Mouse (Mus musculus): ENCODE results near the gene Reep1.

Reep1 gene

DNA sequence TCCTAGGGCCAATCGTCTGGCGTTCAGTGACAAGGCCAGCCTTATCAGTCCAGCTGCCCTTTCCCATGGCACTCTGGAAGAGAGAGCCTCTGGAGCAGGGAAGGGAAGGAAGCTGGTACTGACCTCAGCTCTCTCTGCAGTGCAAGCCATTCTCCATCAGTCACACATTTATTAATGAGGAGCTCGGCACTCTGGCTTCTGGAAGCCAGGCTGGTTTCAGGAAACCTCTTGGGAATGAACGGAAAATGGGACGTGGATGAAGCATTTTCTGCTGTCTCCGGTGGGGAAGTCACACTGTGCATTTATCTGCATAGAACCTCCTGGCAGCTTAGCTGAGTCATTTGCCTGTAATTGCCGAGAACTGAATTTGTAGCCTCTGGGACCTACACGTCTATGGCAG lies 29.8 kb downstream of the Reep1 start:
- peak; percentile 84 for DNase-seq (ENCODE audit: low read depth, low spot score)

DNA sequence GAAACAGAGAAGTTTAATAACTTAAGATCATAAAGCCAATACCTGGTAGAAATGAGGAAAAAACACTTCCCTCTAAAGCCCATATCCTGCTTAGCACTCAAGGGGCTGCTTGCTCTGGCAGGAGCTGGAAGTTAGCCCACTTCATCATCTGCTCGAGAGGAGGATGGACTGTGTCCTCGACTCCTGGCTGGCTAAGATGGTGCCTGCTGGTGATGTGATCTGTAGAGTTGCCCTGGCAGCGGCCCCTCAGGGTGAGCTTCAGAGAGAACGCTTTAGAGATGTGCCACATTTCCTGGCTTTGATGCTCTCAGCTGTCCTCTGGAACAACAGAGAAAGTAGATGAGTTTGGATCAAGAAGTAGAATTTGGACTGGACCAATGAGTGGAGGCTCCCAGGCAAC lies 31.2 kb downstream of the Reep1 start:
- peak; percentile 40 for DNase-seq (ENCODE audit: low read depth, low spot score)

DNA sequence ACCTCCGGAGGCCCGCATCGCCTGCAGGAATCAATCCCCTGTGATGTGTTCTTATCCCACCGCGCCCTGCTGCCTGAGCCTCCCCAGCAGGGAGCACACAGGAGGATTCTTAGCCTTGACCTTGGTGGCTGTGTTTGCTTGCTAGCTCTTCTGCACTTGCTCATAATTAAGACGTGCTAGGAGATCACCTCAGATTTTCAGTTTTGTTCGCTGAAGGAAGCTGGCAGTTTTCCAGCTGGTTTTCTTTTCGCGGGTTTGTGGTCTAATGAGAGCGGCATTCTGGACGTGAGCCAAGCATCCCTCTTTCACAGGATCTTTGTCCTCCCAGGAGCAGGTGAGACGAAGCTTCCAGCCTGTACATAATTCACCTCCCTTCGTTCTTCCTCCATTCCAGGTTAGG lies 33.6 kb downstream of the Reep1 start:
- DNase-seq (ENCODE audit: low read depth, low spot score) = peak; percentile 70

GRCm38 (mm10) chr6:71741998-71742636 lies 34.8 kb downstream of the Reep1 start:
- no peak for DNase-seq (ENCODE audit: low read depth, low spot score)

- DNase-seq (ENCODE audit: low read depth, low spot score) = peak; percentile 59
These were observed 37.6 kb downstream of the Reep1 start for GRCm38 (mm10) chr6:71744934-71745333.

- peak; percentile 79 for DNase-seq (ENCODE audit: low read depth, low spot score)
These were observed 38.3 kb downstream of the Reep1 start for GRCm38 (mm10) chr6:71745482-71746234.

DNA sequence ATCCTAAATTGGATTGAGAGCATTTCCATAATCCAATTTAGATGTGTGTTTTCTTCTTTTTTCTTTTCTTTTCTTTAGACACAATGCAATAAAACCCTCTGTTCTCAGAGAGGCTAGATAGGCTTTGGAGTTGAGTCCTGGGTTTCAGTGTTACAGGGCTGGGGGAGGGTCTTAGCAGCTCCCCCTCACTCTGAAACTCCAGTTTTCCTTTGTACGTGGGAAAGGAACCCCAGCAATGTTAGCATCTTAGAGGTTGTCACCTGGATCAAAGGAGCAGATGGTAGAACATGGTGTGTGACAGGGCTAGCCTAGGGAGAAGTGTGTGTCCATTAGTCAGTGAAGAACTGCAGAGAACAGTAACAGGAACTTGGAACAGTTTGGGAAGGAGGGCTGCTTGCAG lies 38.9 kb downstream of the Reep1 start:
- DNase-seq (ENCODE audit: low read depth, low spot score) = peak; percentile 43

DNA sequence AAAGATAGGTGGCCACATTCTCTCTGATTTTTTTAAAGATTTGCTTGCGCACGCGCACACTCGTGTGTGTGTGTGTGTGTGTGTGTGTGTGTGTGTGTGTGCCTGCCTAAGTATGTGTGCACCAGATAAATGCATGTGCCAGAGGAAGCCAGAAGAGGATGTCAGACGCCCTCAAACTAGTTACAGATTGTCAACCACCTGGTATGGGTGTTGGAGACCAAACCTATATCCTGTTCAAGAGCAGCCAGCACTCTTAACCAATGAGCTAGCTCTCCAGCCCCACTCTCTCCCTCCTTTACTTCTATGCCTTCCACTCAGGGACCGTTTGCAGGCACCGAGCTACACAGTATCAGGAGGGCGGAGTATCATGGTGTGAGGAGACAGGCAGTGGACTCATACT lies 39.5 kb downstream of the Reep1 start:
- peak; percentile 63 for DNase-seq (ENCODE audit: low read depth, low spot score)

DNA sequence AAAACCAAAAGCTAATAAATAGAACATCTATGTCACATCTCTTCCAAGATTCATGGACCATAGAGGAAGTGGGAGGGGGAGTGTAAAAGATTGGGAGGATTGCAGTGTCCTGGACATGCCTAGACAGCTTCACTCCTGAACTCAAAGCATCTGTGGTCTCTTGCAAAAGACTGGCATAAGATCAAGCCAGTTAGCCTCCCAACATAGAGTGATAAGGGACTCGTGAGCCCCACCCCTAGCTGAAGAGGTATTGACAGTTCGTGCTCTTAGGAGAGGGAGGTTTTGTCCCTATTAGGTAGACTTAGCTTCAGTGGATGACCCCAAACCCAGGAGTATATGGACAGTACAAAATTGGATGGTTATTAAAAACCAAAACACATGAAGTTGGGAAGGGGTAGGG lies 44.2 kb downstream of the Reep1 start:
- DNase-seq (ENCODE audit: low read depth, low spot score) = no peak

DNA sequence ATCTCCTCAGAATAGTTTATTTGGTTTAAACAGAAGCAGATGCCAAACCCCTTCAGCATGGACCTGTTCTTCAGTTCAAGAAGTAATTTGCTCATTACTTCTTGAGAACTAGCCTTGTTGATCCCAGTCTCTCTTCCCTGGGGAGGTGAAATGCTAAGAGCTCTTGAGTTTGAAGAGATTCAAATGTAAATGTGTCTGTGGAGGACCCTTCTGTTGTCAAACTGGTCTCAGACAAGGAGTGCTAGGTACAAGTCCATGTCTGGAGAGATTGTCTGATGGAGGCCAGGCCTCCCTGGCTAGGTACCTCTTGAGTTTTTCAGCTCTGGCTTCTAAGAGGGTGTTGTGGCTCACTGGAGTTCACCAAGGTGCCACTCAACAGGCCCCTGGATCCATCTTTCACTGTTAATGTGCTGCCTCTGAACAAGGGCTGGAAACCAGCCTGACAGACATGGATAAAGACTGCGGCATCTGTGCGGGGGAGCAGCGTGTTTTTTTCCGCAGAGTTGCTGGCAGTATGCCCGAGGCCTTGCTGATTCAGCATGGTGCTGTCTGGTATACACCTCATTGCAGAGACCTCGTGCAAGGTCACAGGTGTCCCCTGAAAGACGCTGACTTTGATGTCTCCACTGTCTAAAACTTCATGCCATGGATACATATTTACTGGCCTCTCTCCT lies 45.6 kb downstream of the Reep1 start:
- DNase-seq (ENCODE audit: low read depth, low spot score) = peak; percentile 89

DNA sequence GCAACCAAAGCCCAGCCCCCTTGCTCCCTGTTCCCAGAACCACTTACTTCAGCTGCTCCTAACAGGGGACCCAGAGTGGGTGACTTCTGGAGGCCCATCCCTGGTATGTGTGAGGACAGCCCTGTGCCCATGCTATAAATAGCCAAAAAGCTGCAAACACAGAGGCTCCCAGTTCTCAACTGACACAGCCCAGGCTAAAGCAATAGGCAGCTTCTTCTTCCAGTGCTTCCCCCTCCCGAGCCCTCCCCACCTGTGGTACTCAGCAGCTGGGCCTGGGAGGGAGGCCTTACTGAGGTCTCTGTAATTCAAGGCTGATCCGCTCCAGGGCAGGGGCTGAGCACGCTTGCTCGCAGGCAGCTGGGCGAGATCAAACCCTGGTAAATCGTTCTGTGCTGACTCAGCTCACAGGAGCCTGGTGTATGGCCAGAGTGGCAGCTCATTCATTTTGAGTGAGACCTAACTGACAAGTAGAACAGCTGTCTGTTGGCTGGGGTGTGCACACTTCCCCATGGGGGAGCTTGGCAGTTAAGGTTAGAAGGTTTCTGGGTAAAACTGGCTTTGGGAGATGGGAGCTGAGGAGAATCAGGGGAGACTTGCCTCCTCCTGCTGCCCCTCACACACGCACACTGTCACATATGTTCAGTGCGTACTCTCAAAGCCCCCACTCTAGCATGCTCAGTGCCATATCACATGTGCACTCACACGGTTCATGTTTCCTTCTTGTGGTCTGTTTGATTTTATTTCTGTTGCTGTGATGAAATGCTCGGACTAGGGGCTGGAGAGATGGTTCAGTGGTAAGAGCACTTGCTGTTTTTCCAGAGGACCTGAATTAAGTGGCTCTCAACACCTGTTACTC lies 49.9 kb downstream of the Reep1 start:
- peak; percentile 82 for DNase-seq (ENCODE audit: low read depth, low spot score)

- DNase-seq (ENCODE audit: low read depth, low spot score) = no peak
These were observed 51.4 kb downstream of the Reep1 start for GRCm38 (mm10) chr6:71758780-71759179.

DNA sequence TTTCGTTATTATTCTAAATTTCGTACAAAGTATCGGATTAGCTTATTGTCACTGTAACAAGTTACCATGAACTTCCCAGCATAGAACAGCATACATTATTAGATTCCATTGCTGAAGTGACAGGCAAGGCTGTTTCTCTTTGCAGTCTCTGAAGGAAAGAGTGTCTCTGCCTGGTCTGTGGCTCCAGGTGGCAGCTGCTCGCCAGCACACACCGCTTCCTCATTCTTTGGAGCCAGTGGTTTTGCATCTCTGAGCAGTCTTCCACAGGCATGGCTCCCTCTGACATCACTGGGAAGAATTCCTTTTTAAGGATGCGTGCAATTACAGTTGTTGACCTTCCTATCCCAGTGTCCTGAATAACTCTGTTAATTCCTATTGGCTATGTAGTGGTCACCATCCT lies 52.7 kb downstream of the Reep1 start:
- no peak for DNase-seq (ENCODE audit: low read depth, low spot score)

- no peak for DNase-seq (ENCODE audit: low read depth, low spot score)
These were observed 60.4 kb downstream of the Reep1 start for GRCm38 (mm10) chr6:71767761-71768160.

GRCm38 (mm10) chr6:71769901-71770690 lies 62.7 kb downstream of the Reep1 start:
- DNase-seq (ENCODE audit: low read depth, low spot score) = peak; percentile 43

DNA sequence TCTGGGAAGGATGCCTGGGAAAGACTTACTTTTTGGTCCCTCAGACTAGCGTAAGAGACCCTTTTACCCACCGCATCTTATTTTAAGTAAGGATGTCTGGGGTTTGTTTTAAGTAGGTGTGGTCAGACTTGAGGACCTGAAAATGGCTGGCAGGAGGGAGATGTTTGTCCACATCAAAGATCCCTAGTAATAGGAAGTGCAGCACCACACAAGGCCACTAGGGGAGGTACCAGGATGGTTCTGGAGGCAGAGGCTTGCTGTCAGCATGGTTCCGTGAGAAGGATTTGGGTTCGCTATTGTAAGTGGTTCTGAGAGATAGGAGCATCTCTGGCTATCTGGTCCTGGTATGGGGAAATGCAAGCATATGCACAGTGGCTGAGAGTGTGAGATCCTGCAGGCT lies 63.5 kb downstream of the Reep1 start:
- DNase-seq (ENCODE audit: low read depth, low spot score) = no peak

DNA sequence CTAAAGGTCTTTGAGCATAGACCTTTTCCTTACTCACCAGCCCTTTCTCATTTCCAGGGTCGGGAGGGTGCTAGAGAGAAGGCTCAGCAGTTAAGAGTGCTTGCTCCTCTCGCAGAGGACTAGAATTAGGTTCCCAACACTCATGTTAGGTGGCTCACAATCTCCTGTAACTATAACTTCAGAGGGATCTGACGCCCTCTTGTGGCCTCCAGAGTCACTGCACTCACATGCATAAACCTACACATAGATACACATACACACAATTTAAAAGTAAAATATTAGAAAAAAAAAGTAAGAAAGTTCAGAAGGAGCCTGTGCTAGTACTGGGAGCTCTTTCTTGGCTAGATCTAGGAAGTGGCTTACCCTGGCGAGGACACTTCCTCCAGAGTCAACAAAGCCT lies 63.9 kb downstream of the Reep1 start:
- DNase-seq (ENCODE audit: low read depth, low spot score) = no peak

- DNase-seq (ENCODE audit: low read depth, low spot score) = peak; percentile 94
These were observed 64.8 kb downstream of the Reep1 start for GRCm38 (mm10) chr6:71772156-71772555.

DNA sequence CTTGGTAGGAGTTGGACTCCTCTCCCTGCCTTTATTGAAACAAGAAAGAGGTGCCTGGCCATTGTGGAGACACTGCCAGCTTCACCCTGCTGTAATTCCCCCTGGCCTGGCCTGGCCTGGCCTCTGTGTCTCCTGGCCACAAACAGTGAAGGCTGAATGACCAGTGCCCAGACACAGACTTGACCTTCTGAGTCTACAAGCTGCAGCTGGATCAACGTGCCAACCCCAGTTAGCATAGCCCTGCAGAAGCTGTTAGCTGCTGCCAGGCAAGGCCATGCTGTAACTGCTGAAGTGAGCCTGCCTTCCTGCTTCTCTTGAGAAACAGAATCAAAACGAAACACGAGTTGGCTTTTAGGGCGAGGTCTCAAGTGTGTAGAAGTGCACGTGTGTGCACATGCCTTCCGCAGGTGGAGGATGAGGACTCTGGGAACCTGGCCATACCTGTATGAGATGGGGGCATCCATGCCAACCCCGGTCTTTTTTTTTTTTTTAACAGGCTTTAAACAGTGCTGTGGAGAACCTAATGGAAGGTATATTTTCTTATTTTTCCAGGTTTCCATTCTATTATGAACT lies 65.4 kb downstream of the Reep1 start:
- DNase-seq (ENCODE audit: low read depth, low spot score) = peak; percentile 36

DNA sequence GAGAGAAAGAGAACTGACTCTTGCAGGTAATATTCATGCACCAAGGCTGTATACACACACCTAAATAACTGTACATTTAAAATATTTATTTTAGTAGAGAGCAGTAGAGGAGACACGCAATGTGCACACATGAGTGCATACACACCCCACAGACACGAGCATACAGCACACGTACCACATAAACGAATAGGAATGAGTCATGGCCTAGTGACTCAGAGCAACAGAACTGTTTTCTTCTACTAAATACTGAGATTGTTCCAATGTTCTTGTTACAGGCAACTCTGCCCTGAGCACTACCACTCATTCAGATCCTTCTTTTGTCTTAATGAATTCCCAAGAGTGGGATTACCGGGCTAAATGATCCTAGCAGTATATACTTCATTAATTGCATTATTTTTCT lies 70.7 kb downstream of the Reep1 start:
- DNase-seq (ENCODE audit: low read depth, low spot score) = peak; percentile 64

GRCm38 (mm10) chr6:71779831-71780230 lies 72.5 kb downstream of the Reep1 start:
- no peak for DNase-seq (ENCODE audit: low read depth, low spot score)
